Mouse (Mus musculus) neural tube, postnatal 0 days (tissue): Measurements from ENCODE around the gene Hapln4. TPM values are rescaled to one million over a fixed set of nuclear protein-coding genes. Genes with fewer than 3 reads are reported as not detected.

Experiments
- microRNA-seq: library from miRNA; unstranded; fragments of <30 nt; microRNA quantifications from one replicate; pipeline ENCODE4, GENCODE M21; 2016
- polyA plus RNA-seq: library from polyadenylated mRNA; unstranded; fragments of >200 nt; fragmentation: Nextera tagmentation; extraction: Ambion mirVana; gene quantifications from 2 replicates; pipeline ENCODE4 v1.2.1, GENCODE M21; 2015

The Hapln4 gene
- polyA plus RNA-seq, result 5.0 and 5.7 TPM in 2 replicates

GRCm38 (mm10) chr8:70083285-70083684, at the start of gene Hapln4:
Gene Hapln4, plus strand, starts transcription at chr8:70083457.

DNA sequence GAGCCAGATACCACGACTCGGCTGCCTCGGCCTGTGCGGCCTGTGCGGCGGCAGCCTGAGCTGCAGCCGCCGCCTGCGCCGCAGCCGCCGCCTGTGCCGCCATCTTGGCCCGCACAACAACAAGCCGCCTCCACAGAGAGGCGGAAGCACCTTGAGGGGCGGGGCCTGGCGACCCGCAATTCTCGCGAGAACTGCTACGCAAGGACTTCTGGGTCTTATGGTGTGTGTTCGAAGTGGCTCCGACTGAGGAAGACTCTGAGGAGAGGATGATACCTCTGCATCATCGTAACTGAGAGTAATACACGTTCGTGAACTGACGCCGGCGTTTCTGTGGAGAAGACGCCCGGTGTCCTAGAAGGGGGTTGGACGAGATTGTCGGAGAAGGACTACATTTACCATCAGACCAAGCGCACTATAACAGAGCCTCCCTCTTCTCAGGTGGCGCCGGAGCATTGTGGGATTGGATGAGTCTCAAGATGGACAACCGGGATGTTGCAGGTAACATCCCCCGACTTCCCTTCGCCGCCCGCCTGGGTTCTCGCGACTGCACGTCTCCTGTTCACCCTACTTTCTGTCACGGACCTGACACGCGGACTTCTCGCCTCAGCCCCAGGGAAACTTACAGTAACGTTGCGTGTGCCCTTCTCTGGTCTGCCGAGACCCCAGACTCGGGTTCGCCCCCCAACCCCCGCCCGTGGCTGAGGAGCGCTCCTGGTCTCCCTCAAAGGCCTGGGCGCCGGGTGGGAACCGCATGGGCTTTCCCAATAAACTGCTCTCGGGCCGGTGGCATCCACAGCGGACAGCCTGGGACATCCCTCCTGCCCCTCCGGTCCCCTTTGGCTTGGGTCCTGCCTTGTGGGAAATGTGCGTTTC, 40.4 kb upstream of the Hapln4 start, which contains the start of the genes Mau2 and Sugp1:
Gene Mau2 (minus strand): TSS at position 152 of the 873 bp plus-strand sequence.
Gene Sugp1 (plus strand): TSS at position 231 of the 873 bp plus-strand sequence.

GRCm38 (mm10) chr8:70072441-70073069, 10.7 kb upstream of the Hapln4 start, which contains the start of gene Tm6sf2:
Gene Tm6sf2, plus strand, starts transcription at chr8:70072924.

GRCm38 (mm10) chr8:70120667-70121066, 37.4 kb downstream of the Hapln4 start, which contains the start of gene Ncan:
Gene Ncan, minus strand, starts transcription at chr8:70120873.

GRCm38 (mm10) chr8:70131166-70131883, 48.1 kb downstream of the Hapln4 start, which contains the start of gene Nr2c2ap:
Gene Nr2c2ap, plus strand, starts transcription at chr8:70131333.

GRCm38 (mm10) chr8:70139026-70139857, 56.0 kb downstream of the Hapln4 start, which contains the start of the genes Rfxank, Borcs8 and Mef2b:
Gene Rfxank, minus strand, starts transcription at chr8:70139154.
Gene Borcs8, plus strand, starts transcription at chr8:70139499.
Gene Mef2b, plus strand, starts transcription at chr8:70139711.

Small RNAs within 50 kb of the gene (microRNA-seq; reads per million reads assigned to microRNA genes)
- gene Mir7066, result 1.5 reads per million

Other genes with a start within 250 kb of the Hapln4 start
- 6.9 and 7.0 TPM in 2 replicates for gene Cilp2, start 195.8 kb upstream of the Hapln4 start, polyA plus RNA-seq
- 5.1 and 5.5 TPM in 2 replicates for gene Tssk6, start 181.3 kb upstream of the Hapln4 start, polyA plus RNA-seq
- 267 and 290 TPM in 2 replicates for gene Ndufa13, start 180.9 kb upstream of the Hapln4 start, polyA plus RNA-seq
- 15.7 and 16.0 TPM in 2 replicates for gene Yjefn3, start 180.7 kb upstream of the Hapln4 start, polyA plus RNA-seq
- gene Gatad2a, start 87.1 kb upstream of the Hapln4 start, polyA plus RNA-seq, result 21.7 and 22.7 TPM in 2 replicates
- gene Mau2, start 40.7 kb upstream of the Hapln4 start, polyA plus RNA-seq, result 46.3 and 53.0 TPM in 2 replicates
- 44.5 and 49.6 TPM in 2 replicates for gene Sugp1, start 40.6 kb upstream of the Hapln4 start, polyA plus RNA-seq
- gene Tm6sf2, start 10.5 kb upstream of the Hapln4 start, polyA plus RNA-seq, result 0.95 and 1.3 TPM in 2 replicates
- 175 and 230 TPM in 2 replicates for gene Ncan, start 37.4 kb downstream of the Hapln4 start, polyA plus RNA-seq
- gene Nr2c2ap, start 47.9 kb downstream of the Hapln4 start, polyA plus RNA-seq, result 47.6 and 50.5 TPM in 2 replicates
- 9.5 and 10.8 TPM in 2 replicates for gene Rfxank, start 55.7 kb downstream of the Hapln4 start, polyA plus RNA-seq
- gene Borcs8, start 56.0 kb downstream of the Hapln4 start, polyA plus RNA-seq, result 57.1 and 64.0 TPM in 2 replicates
- gene Mef2b, start 56.3 kb downstream of the Hapln4 start, polyA plus RNA-seq, result 1.8 and 2.2 TPM in 2 replicates
- gene Tmem161a, start 88.9 kb downstream of the Hapln4 start, polyA plus RNA-seq, result 43.9 and 44.9 TPM in 2 replicates
- gene Slc25a42, start 128.8 kb downstream of the Hapln4 start, polyA plus RNA-seq, result 9.7 and 11.9 TPM in 2 replicates
- gene Sugp2, start 150.8 kb downstream of the Hapln4 start, polyA plus RNA-seq, result 58.4 and 66.4 TPM in 2 replicates
- 103 and 111 TPM in 2 replicates for gene Armc6, start 151.0 kb downstream of the Hapln4 start, polyA plus RNA-seq
- 19.1 and 21.1 TPM in 2 replicates for gene Homer3, start 199.4 kb downstream of the Hapln4 start, polyA plus RNA-seq
- gene Ddx49, start 219.0 kb downstream of the Hapln4 start, polyA plus RNA-seq, result 37.9 and 42.1 TPM in 2 replicates
- gene Cope, start 219.1 kb downstream of the Hapln4 start, polyA plus RNA-seq, result 301 and 337 TPM in 2 replicates
- 64.3 and 66.1 TPM in 2 replicates for gene Cers1, start 232.3 kb downstream of the Hapln4 start, polyA plus RNA-seq
- gene Gdf1, start 246.4 kb downstream of the Hapln4 start, polyA plus RNA-seq, result 6.2 and 9.8 TPM in 2 replicates